Mouse (Mus musculus): ENCODE data around the gene Gm10271. TPM values are rescaled to one million over a fixed set of nuclear protein-coding genes. Genes with fewer than 3 reads are reported as not detected.

The Gm10271 gene
- polyA plus RNA-seq, 1 experiment from 2014 or later = not detected

GRCm38 (mm10) chr10:116919368-116920317, 52.8 kb downstream of the Gm10271 start:
- Histone ChIP-seq H3K27me3 (replicated peaks; ENCODE audit: control insufficient read depth, insufficient read depth, low read length) (no peaks in the 10 kb centered on the region), H3K4me1 (ENCODE audit: control insufficient read depth, insufficient read depth, low read depth, low read length) (no peaks in the 10 kb centered on the region), H3K9me3 (ENCODE audit: control insufficient read depth, low read length) (no peaks in the 10 kb centered on the region), H3K4me2 (ENCODE audit: low read length) (no peak overlapping the region), H3K4me3 (ENCODE audit: low read length) (no peak overlapping the region), H3K27ac (ENCODE audit: low read depth, low read length) (no peak overlapping the region), H3K36me3 (ENCODE audit: control insufficient read depth, insufficient read depth, low read length) (peaks cover 12% of the 10 kb centered on the region), H3K9ac (ENCODE audit: low read depth, low read length) (no peak overlapping the region)
- 87% methylated on average over 25 of the region's 25 CpGs for WGBS
- no peak for ATAC-seq

- Histone ChIP-seq H3K9me3 (ENCODE audit: control insufficient read depth, low read length) (no peaks in the 10 kb centered on the region), H3K36me3 (ENCODE audit: control insufficient read depth, insufficient read depth, low read length) (peaks cover 7% of the 10 kb centered on the region; the same call in 1 of the 2 replicates), H3K4me1 (ENCODE audit: control insufficient read depth, insufficient read depth, low read depth, low read length) (no peaks in the 10 kb centered on the region), H3K9ac (ENCODE audit: low read depth, low read length) (no peak overlapping the region), H3K4me3 (ENCODE audit: low read length) (no peak overlapping the region), H3K4me2 (ENCODE audit: low read length) (no peak overlapping the region), H3K27me3 (replicated peaks; ENCODE audit: control insufficient read depth, insufficient read depth, low read length) (no peaks in the 10 kb centered on the region), H3K27ac (ENCODE audit: low read depth, low read length) (no peak overlapping the region)
- WGBS = 88% methylated on average over 8 of the region's 8 CpGs
- no peak for ATAC-seq
Observed at GRCm38 (mm10) chr10:116916581-116916980, 55.8 kb downstream of the Gm10271 start.

- 94% methylated on average over 8 of the region's 8 CpGs for WGBS
- Histone ChIP-seq H3K9me3 (ENCODE audit: control insufficient read depth, low read length) (no peaks in the 10 kb centered on the region), H3K9ac (ENCODE audit: low read depth, low read length) (no peak overlapping the region), H3K4me1 (ENCODE audit: control insufficient read depth, insufficient read depth, low read depth, low read length) (no peaks in the 10 kb centered on the region), H3K36me3 (ENCODE audit: control insufficient read depth, insufficient read depth, low read length) (peaks cover 8% of the 10 kb centered on the region), H3K27me3 (replicated peaks; ENCODE audit: control insufficient read depth, insufficient read depth, low read length) (no peaks in the 10 kb centered on the region), H3K4me2 (ENCODE audit: low read length) (no peak overlapping the region), H3K4me3 (ENCODE audit: low read length) (no peak overlapping the region), H3K27ac (ENCODE audit: low read depth, low read length) (no peak overlapping the region)
- ATAC-seq = no peak
Observed at GRCm38 (mm10) chr10:116915286-116915685, 57.1 kb downstream of the Gm10271 start.

GRCm38 (mm10) chr10:116914586-116914985, 57.8 kb downstream of the Gm10271 start:
- H3K27ac ChIP-seq (ENCODE audit: low read depth, low read length) = no peak overlapping the region
- H3K4me2 ChIP-seq (ENCODE audit: low read length) = no peak overlapping the region
- no peaks in the 10 kb centered on the region for H3K4me1 ChIP-seq (ENCODE audit: control insufficient read depth, insufficient read depth, low read depth, low read length)
- no peak for ATAC-seq
- no peaks in the 10 kb centered on the region for H3K9me3 ChIP-seq (ENCODE audit: control insufficient read depth, low read length)
- no peaks in the 10 kb centered on the region for H3K27me3 ChIP-seq (replicated peaks; ENCODE audit: control insufficient read depth, insufficient read depth, low read length)
- no peak overlapping the region for H3K4me3 ChIP-seq (ENCODE audit: low read length)
- H3K9ac ChIP-seq (ENCODE audit: low read depth, low read length) = no peak overlapping the region
- peaks cover 15% of the 10 kb centered on the region for H3K36me3 ChIP-seq (ENCODE audit: control insufficient read depth, insufficient read depth, low read length)
- 94% methylated on average over 9 of the region's 9 CpGs for WGBS

- no peak for ATAC-seq
- Histone ChIP-seq H3K9me3 (ENCODE audit: control insufficient read depth, low read length) (no peaks in the 10 kb centered on the region), H3K9ac (ENCODE audit: low read depth, low read length) (no peak overlapping the region), H3K27ac (ENCODE audit: low read depth, low read length) (no peak overlapping the region), H3K4me1 (ENCODE audit: control insufficient read depth, insufficient read depth, low read depth, low read length) (no peaks in the 10 kb centered on the region), H3K4me2 (ENCODE audit: low read length) (no peak overlapping the region), H3K36me3 (ENCODE audit: control insufficient read depth, insufficient read depth, low read length) (peaks cover 20% of the 10 kb centered on the region), H3K4me3 (ENCODE audit: low read length) (no peak overlapping the region), H3K27me3 (replicated peaks; ENCODE audit: control insufficient read depth, insufficient read depth, low read length) (no peaks in the 10 kb centered on the region)
- WGBS = 93% methylated on average over 17 of the region's 17 CpGs
Observed at GRCm38 (mm10) chr10:116913647-116914273, 58.6 kb downstream of the Gm10271 start.

- H3K4me1 ChIP-seq (ENCODE audit: control insufficient read depth, insufficient read depth, low read depth, low read length) = no peaks in the 10 kb centered on the region
- H3K4me2 ChIP-seq (ENCODE audit: low read length) = no peak overlapping the region
- no peaks in the 10 kb centered on the region for H3K9me3 ChIP-seq (ENCODE audit: control insufficient read depth, low read length)
- H3K4me3 ChIP-seq (ENCODE audit: low read length) = no peak overlapping the region
- no peaks in the 10 kb centered on the region for H3K27me3 ChIP-seq (replicated peaks; ENCODE audit: control insufficient read depth, insufficient read depth, low read length)
- no peak overlapping the region for H3K27ac ChIP-seq (ENCODE audit: low read depth, low read length)
- peaks cover 20% of the 10 kb centered on the region for H3K36me3 ChIP-seq (ENCODE audit: control insufficient read depth, insufficient read depth, low read length)
- WGBS = 96% methylated on average over 9 of the region's 9 CpGs
- no peak for ATAC-seq
- H3K9ac ChIP-seq (ENCODE audit: low read depth, low read length) = no peak overlapping the region
Observed at GRCm38 (mm10) chr10:116912850-116913249, 59.6 kb downstream of the Gm10271 start.

GRCm38 (mm10) chr10:116908901-116909642, 63.3 kb downstream of the Gm10271 start:
- no peak for ATAC-seq
- H3K9me3 ChIP-seq (ENCODE audit: control insufficient read depth, low read length) = no peaks in the 10 kb centered on the region

More at GRCm38 (mm10) chr10:116908901-116909642, 63.3 kb downstream of the Gm10271 start:
- H3K27me3 ChIP-seq (replicated peaks; ENCODE audit: control insufficient read depth, insufficient read depth, low read length) = no peaks in the 10 kb centered on the region
- peaks cover 35% of the 10 kb centered on the region for H3K36me3 ChIP-seq (ENCODE audit: control insufficient read depth, insufficient read depth, low read length)
- WGBS = 73% methylated on average over 15 of the region's 15 CpGs
- H3K4me2 ChIP-seq (ENCODE audit: low read length) = no peak overlapping the region
- H3K4me3 ChIP-seq (ENCODE audit: low read length) = no peak overlapping the region
- no peak overlapping the region for H3K9ac ChIP-seq (ENCODE audit: low read depth, low read length)
- H3K4me1 ChIP-seq (ENCODE audit: control insufficient read depth, insufficient read depth, low read depth, low read length) = no peaks in the 10 kb centered on the region
- H3K27ac ChIP-seq (ENCODE audit: low read depth, low read length) = no peak overlapping the region
